Mouse (Mus musculus) ES-E14 (cell line): ENCODE results near the gene Celf5. TPM values are rescaled to one million over a fixed set of nuclear protein-coding genes. Genes with fewer than 3 reads are reported as not detected.
A peak's percentile ranks its signal among the peaks of the same experiment; 100 is the strongest.

ENCODE experiments used
- DNase-seq: peaks from one replicate; pipeline ENCODE4 v3.0.0-alpha.2; 2013; ENCODE audit warnings: low read depth, low spot score
- H3K27ac ChIP-seq: 2 replicates; pipeline ENCODE4 v1.5.1; 2012; ENCODE audit warnings: low read depth, mild to moderate bottlenecking, low read length, moderate library complexity, mixed read lengths; ENCODE audit not compliant: poor library complexity, insufficient read depth, severe bottlenecking
- H3K36me3 ChIP-seq: 2 replicates; pipeline ENCODE4 v1.6.1; 2012; ENCODE audit warnings: mild to moderate bottlenecking, low read length, moderate library complexity, mixed read lengths; ENCODE audit not compliant: control insufficient read depth, poor library complexity, insufficient read depth, severe bottlenecking
- H3K4me1 ChIP-seq, 2 experiments: fragments of 150-350 bp in 1 of 2; sonication (generic) in 1 of 2; 2 replicates each; pipeline ENCODE4 v1.6.1; 2012; ENCODE audit warnings: low read length in 2 of 2, mild to moderate bottlenecking in 1 of 2, mixed read lengths in 1 of 2; ENCODE audit not compliant: control insufficient read depth in 2 of 2, insufficient read depth in 2 of 2, poor library complexity in 1 of 2
- H3K4me3 ChIP-seq, 2 experiments: fragments of 150-350 bp in 1 of 2; sonication (generic) in 1 of 2; 2 replicates each; pipeline ENCODE4 v1.5.1; 2012; ENCODE audit warnings: low read length in 2 of 2, low read depth in 1 of 2, mild to moderate bottlenecking in 1 of 2, mixed read lengths in 1 of 2; ENCODE audit not compliant: insufficient read depth in 1 of 2, poor library complexity in 1 of 2, severe bottlenecking in 1 of 2
- H3K9ac ChIP-seq: 2 replicates; pipeline ENCODE4 v1.6.1; 2012; ENCODE audit warnings: low read depth, mild to moderate bottlenecking, low read length, mixed read lengths; ENCODE audit not compliant: poor library complexity, insufficient read depth, severe bottlenecking
- H3K9me3 ChIP-seq: fragments of 150-350 bp; sonication (generic); 2 replicates; pipeline ENCODE4 v1.6.1; 2012; ENCODE audit warnings: low read depth, mild to moderate bottlenecking, low read length; ENCODE audit not compliant: control insufficient read depth, insufficient read depth
- CHD2 ChIP-seq: IDR thresholded peaks from 2 replicates; pipeline ENCODE4 v1.6.1; 2014; ENCODE audit warnings: mild to moderate bottlenecking, low read depth, low read length, inconsistent platforms
- HCFC1 ChIP-seq: IDR thresholded peaks from 2 replicates; pipeline ENCODE4 v1.6.1; 2012; ENCODE audit warnings: low read length, inconsistent platforms, borderline replicate concordance; ENCODE audit not compliant: insufficient read depth
- MAFK ChIP-seq: IDR thresholded peaks from 2 replicates; pipeline ENCODE4 v1.6.1; 2014; ENCODE audit warnings: mild to moderate bottlenecking, low read depth, low read length, inconsistent platforms; ENCODE audit not compliant: insufficient read depth
- ZC3H11A ChIP-seq: IDR thresholded peaks from 2 replicates; pipeline ENCODE4 v1.6.1; 2012; ENCODE audit warnings: low read depth, mild to moderate bottlenecking, inconsistent platforms, low read length, borderline replicate concordance
- ZNF384 ChIP-seq: IDR thresholded peaks from 2 replicates; pipeline ENCODE4 v1.6.1; 2012; ENCODE audit warnings: low read depth, low read length, inconsistent platforms
- in situ Hi-C, 2 experiments: fragments of 600-800 bp; cut with MboI; formaldehyde crosslinking; loops; one replicate each; pipeline ENCODE4 v1.15.1; 2025; ENCODE audit warnings: low sequenced_read_pairs in 2 of 2, inconsistent platforms in 1 of 2; ENCODE audit not compliant: unreplicated experiment in 2 of 2
- total RNA-seq: library from RNA; depleted of rRNA; stranded (reverse); fragments of 300-350 nt; gene quantifications from 2 replicates; pipeline ENCODE4 v1.2.3, GENCODE M21; 2012

The Celf5 gene
- total RNA-seq, 1 experiment: 5.0 TPM

DNA sequence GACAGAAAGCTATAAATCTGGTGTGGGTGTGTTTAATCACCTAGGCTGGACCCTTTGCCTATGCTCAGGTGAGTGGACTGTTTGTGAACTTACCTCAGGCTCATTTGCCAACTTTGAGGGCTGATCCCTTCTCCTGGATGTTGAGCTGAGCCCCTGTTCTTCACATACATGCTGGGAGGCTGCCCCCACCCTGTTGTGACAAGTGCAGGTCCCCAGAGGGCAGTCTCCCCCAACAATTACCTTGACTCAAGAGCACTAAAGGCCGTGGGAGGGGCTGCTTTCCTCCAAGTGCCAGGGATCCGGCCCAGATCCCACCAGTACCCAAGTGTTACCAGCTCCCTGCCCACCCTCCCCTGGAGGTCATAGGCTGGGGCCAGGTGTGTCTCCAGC, 2.5 kb upstream of the Celf5 start:
- Histone ChIP-seq H3K27ac (no peak overlapping the region), H3K4me3 (no peak overlapping the region), H3K9me3 (no peaks in the 10 kb centered on the region), H3K4me1 (peaks cover 0 to 23% of the 10 kb centered on the region in 2 experiments; a peak in 3 of 4 replicates), H3K9ac (no peak overlapping the region), H3K36me3 (peaks cover 36% of the 10 kb centered on the region)
- no peak for TF ChIP-seq HCFC1
- no peak for TF ChIP-seq CHD2
- no peak for TF ChIP-seq ZNF384
- TF ChIP-seq MAFK: no peak
- no peak for TF ChIP-seq ZC3H11A
- no peak for DNase-seq
- in situ Hi-C loops: no loop called here

DNA sequence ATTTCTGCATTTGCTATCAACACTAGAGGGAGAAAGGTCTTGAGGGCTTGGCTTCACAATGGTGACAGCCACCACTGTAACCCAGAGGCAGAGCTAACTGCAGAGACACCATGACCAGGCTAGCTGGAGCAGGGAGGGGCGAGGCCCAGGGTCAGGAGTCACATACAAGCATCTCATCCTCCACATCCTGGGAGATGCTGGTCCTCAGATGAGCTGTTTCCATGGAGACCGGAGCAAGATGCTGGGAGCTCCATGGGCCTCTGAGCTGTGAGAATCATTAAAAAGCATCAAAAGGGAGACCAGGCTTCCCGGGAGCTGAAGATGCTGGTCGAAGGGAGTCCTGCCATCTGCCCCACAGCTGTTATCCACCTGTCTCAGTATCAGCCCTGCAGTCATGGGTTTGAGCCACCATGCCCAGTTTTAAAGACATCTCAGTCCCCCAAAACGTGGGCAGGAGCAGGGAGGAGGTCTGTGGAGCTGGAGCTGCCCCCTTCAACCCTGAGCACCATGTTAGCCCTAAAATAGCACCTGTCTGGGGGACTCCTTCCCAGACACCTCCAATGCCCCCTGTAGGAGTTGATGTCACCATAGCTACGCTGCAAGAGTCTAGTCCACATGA, 2.0 kb upstream of the Celf5 start:
- Histone ChIP-seq H3K4me3 (no peak overlapping the region), H3K9me3 (no peaks in the 10 kb centered on the region), H3K4me1 (peaks cover 0 to 26% of the 10 kb centered on the region in 2 experiments; a peak in 3 of 4 replicates), H3K9ac (no peak overlapping the region), H3K27ac (no peak overlapping the region), H3K36me3 (peaks cover 31% of the 10 kb centered on the region)
- in situ Hi-C loops: no loop called here
- no peak for TF ChIP-seq ZNF384
- TF ChIP-seq MAFK: no peak
- no peak for TF ChIP-seq ZC3H11A
- no peak for TF ChIP-seq CHD2
- TF ChIP-seq HCFC1: no peak
- no peak for DNase-seq

DNA sequence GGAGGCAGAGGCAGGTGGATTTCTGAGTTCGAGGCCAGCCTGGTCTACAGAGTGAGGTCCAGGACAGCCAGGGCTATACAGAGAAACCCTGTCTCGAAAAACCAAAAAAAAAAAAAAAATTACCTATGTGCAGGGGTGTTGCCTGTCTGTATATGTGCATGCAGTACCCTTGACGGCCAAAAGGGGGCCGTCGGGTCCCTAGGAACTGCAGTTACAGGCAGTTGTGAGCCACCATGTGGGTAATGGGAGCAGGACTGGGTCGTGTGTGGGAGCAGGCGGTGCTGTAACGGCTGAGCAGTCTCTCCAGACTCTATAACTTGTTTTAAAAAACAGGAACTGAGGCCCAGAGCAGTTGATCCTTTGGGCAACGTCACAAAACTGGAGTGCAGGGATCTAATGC, 1.5 kb upstream of the Celf5 start:
- Histone ChIP-seq H3K4me3 (no peak overlapping the region), H3K36me3 (peaks cover 29% of the 10 kb centered on the region), H3K9ac (no peak overlapping the region; the same call in 1 of the 2 replicates), H3K27ac (no peak overlapping the region), H3K4me1 (peaks cover 0 to 26% of the 10 kb centered on the region in 2 experiments; a peak in 3 of 4 replicates), H3K9me3 (no peaks in the 10 kb centered on the region)
- TF ChIP-seq ZC3H11A (no peak), ZNF384 (peak; percentile 93), MAFK (no peak), CHD2 (no peak), HCFC1 (no peak)
- DNase-seq: peak; percentile 74
- in situ Hi-C loops: no loop called here

- Histone ChIP-seq H3K27ac (no peak overlapping the region), H3K9me3 (no peaks in the 10 kb centered on the region), H3K9ac (peak overlapping the region; percentile 60), H3K36me3 (peaks cover 9% of the 10 kb centered on the region; the same call in 1 of the 2 replicates), H3K4me3 (peak overlapping the region; percentile 76 to 84), H3K4me1 (peaks cover 0 to 31% of the 10 kb centered on the region in 2 experiments; a peak in 2 of 4 replicates)
- no peak for TF ChIP-seq HCFC1
- TF ChIP-seq ZC3H11A: no peak
- TF ChIP-seq MAFK: no peak
- no peak for TF ChIP-seq CHD2
- in situ Hi-C loops: no loop called here
- no peak for DNase-seq
These were observed 640 bp downstream of the Celf5 start for GRCm38 (mm10) chr10:81481605-81482532.
